Mouse (Mus musculus) left cerebral cortex, adult 11 months (tissue): Measurements from ENCODE around the gene Stac2.

Source experiments
- DNase-seq: peaks from one replicate; pipeline ENCODE4 v3.0.0; 2022; ENCODE audit warnings: low spot score

Stac2 gene

DNA sequence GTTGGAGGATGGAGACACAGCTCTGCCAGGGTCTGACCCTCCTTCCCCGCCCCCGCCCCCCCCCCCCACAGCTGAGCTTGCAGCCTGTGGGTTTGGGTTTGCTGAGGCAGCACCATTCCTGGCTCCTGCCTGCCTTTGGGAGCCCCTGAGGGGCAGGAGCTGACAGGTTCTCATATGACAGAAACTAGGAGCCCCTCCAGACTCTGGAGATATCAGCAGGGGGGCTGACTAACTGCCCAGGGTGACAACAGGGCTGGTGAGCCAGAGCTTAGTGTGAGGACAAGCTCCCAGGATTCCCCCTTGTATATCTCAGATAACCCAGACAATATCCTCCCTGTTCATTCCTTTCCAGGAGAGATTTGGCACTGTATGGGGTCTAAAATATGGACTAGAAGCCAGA, 2.3 kb downstream of the Stac2 start:
- DNase-seq: no peak

DNA sequence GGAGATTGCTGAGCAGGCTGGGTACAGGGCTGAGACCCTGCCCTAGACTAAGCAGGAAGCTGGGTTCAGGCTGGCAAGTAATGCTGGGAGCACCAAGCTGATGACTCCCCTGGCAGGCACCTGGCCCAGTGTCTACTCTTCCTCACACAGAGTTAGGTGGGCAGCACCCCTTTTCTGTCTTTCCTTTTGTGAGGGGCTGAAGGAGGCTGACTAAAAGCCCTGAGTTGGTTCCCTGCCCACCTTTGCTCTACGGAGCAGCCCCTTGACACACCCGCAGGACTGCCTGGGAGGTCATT, 2.8 kb downstream of the Stac2 start:
- no peak for DNase-seq

DNA sequence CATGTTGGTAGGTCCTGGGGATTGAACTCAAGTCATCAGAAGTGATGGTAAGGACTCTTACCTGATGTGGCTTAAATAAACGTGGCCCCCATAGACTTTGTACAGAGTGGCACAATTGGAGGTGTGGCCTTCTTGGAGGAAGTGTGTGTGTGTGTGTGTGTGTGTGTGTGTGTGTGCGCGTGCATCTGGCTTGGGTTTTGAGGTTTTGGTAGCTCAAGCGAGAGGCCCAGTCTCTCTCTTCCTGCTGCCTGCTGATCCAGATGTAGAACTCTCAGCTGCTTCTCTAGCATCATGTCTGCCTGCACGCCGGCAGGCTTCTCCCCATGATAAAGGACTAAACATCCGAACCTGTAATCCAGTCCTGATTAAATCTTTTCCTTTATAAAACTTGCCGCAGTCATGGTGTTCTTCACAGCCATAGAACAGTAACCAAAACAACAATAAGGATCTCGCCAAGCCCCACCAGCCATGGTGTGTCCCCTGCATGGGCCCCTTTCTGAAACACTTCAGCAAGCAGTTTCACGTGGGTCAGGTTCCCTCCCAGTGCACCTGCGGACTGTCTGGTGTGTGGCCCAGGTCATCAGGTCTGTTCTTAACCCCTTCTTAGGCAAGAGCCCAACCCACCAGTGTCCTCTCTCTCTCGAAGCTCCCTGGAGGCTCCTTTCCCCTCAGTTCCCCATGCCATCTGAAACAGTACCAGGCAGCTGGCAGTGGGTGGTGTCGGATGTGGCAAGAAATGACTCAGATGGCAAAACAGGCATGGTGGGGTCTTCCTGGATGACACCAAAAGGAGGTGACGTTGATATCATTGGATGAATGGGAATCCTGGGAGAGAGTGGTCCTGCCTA, 3.4 kb downstream of the Stac2 start:
- DNase-seq: no peak

DNA sequence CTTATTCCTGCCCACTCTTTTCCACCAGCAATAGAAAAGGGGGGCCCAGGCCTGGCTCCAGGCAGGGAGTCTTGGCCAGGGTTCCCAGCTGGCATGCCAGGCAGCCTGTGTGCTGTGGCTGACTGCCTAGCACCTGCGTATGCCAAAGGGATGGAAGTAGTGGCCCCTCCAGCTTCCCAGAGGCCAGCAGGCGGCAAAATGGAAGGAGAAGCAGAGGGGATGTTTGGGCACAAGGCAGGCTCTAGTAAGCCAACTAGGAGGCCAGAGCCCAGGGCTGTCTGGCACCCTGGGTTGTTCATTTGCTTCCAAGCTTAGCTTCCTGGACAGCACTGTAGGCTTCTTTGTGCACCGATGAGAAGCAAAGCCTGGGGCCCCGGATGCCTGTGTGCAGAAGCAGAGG, 5.5 kb downstream of the Stac2 start:
- no peak for DNase-seq

DNA sequence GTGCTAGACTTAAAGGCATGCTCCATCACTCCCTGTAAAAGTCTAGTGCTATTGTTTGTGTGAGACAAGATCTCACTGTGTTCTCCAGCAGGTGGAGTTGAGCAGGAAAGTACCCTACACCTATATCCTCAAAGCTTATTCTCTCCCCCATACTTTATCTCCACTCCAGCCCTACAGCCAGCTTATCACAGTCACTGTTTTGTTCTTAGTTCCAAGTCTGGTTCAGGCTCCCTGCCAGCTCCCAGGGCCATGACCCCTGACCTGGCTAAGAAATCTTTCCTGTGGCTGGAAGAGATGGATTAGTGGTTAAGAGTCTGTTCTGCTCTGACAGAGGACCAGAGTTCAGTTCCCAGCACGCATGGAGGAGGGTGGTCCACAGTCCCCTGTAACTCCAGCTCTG, 6.8 kb downstream of the Stac2 start:
- DNase-seq: no peak

DNA sequence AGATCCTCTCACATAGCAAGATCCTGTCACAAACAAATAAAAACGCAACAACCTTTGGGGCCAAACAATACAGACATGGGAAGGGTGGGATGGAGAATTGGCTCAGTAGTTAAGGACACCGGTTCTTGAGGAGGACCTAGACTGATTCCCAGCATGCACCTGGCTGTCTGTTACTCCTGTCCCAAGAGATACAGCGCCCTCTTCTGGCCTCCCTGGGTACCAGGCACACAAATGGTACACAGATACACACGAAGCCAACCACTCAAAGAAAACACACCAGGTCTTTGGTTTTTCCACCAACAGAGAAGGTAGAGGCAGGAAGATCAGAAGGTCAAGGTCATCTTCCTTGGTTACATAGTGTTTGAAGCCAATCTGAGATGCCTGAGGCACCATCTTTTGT, 7.7 kb downstream of the Stac2 start:
- DNase-seq: no peak

DNA sequence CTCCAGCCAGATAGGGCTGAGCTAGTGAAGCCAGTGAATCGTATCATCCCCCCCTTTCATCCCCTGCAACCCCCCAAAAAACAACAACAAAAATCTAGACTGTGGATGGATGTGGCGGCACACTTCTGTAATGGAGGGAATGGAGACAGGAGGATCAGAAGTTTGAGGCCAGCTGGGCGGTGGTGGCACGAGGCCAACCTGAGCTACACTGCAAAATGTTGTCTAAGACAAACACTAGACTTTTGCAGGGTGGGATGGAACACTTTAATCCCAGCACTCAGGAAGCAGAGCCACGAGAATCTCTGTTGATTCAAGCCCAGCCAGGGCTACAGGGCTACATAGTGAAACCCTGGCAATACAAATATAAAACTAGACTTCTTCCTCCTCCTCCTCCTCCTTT, 9.2 kb downstream of the Stac2 start:
- no peak for DNase-seq

DNA sequence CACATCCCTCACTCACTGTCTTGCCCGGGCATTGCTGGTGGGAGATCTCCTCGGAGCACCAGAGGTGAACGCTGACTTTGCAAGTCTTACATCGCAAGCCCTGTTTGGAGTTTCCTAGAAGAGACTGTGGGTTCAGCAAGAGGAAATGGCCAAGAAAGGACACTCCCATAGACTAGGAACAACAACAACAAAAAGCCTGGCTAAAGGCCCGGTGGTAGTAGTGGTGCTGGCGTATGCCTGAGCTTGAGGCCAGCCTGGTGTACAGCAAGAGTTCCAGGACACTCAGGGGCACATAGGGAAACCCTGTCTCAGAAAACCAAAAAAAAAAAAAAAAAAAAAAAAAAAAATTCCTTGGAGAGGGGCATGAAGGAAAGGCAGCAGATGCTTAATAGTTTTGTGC, 10.5 kb downstream of the Stac2 start:
- DNase-seq: no peak

DNA sequence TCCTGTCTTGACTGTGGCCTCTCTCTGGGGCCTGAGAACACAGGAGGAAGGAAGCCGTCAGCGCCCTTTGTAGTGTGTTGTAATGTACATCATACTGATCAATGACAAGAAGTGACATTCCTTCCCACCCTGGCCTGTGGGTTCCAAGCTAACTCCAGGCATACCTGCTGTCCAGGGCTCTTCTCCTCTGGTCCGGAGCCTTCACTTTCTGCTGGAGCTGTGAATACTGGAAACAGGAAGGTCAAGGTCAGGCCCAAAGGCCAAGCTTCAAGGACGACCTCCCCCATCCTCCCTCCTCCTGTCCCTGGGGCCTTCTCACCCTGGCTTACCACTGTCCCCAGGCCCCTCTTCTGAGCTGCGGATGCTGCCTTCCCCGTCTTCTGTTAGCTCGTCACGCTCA, 12.3 kb downstream of the Stac2 start:
- DNase-seq: no peak

DNA sequence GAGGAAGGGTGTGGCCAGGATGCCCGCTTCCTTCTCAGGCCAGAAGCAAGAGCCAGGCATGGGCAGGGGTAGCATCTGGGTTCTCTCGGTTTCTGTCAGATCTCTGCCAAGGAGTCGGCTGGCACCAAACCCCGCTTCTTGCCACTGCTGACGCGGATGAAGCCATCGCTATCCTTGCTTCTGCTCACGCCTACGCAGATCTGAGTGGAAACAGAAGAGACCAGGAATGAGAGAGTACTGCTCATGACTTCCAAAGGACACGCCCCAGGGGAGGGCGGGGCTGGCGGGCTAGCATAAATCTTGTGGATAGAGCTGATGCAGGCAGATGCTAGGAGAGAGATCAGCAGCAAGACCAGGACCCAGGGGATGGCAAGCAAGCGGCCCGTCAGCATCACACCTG, 15.4 kb downstream of the Stac2 start:
- no peak for DNase-seq

DNA sequence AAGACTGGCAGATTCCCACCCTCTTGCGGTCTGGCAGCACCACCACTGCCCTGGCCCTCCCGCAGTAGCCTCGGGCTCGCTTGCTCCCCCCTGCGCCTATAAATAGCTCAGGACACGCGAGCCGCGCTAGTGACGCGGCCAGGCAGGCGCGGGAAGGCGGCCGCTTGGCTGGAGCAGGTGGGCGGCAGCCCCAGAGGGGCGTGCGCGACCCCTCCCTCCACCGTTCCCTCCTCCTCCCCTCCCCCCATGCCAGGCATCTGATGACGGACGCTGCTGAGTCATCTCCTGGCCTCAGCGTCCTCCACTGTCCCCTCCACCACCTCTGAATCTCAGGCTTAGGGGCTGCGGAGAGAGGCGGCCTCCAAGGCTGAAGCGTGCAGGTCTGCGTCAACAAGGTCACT, 17.3 kb downstream of the Stac2 start:
- DNase-seq: no peak

DNA sequence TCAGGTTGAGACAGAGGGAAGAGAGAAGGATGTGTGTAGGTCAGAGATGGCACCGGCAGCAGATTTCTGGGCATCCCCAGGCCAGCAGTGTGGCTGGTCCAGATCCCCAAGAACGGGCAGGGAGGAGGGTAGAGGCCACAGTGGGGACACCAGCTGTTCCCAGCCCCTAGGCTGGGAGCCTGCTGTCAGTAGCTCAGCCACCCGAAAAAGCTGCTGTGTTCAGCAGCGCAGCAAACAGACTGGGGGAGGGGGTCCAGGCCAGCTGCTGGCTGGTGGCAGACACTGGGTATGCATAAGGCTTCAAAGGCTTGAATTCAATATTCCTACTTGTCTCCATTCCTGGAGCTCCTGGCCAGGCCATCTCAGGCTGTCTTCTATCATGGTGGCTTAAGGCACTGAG, 18.4 kb downstream of the Stac2 start:
- DNase-seq: no peak

DNA sequence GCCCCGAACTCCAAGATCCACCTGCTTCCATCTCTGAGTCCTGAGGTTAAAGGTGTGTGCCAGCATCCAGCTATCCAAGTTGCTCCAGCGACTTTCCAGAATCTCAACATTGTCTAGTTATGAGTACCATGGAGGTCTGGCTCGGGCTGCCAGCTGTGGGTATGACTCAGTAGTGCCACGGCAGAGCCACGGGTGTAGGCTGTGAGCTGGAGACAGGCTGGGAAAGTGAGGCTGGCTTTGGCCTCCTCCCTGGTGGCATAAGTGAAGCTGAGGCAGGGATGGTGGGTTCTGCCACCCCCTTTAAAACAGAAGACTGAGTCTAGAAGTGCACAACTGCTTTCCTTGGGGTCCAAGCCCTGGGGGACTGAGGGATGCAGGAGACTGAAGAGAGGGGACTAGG, 19.2 kb downstream of the Stac2 start:
- no peak for DNase-seq

DNA sequence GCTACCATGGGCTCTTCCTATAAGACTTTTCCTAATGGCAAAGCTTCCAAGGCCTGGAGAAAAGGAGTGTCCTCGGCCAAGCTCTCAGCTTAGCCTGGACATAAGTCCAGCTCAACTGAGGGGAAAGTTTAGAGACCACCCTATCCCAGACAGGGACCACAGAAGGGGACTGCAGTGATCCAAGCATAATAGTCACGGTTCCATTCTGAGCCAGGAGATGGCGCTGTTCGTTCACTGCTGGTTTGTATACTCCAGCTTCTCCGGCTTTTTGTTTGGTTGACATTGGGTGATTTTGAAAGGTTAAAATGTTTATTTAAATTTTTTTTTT, 21.9 kb downstream of the Stac2 start:
- DNase-seq: no peak

DNA sequence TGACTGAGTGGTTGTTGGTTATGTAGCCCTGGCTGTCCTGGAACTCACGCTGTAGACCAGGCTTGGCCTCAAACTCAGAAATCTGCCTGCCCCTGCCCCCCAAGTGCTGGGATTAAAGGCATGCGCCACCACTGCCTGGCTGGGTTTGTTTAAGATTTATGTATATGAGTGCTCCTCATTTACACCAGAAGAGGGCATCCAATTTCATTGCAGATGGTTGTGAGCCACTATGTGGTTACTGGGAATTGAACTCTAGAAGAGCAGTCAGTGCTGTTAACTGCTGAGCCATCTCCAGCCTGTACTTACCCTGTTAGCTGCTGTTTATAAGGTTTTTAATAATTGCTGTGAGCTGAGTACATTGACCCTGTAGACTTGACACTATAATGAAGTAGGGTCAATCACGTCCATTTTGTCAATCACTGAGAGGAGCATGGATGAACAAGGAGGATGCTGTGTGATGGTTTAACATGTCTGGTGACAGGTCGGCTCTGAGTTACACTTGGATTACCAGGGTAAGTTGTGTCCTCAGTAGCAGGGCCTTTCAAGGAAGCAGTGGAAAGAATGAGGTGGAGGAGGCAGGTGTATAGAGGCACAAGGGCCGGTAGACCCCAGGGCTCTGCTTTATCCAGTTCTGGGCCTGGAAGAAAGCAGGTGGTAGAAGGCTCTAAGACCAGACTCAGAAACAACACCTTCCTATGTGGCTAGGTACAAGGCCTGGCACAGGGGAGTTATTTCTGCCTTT, 22.4 kb downstream of the Stac2 start:
- no peak for DNase-seq

DNA sequence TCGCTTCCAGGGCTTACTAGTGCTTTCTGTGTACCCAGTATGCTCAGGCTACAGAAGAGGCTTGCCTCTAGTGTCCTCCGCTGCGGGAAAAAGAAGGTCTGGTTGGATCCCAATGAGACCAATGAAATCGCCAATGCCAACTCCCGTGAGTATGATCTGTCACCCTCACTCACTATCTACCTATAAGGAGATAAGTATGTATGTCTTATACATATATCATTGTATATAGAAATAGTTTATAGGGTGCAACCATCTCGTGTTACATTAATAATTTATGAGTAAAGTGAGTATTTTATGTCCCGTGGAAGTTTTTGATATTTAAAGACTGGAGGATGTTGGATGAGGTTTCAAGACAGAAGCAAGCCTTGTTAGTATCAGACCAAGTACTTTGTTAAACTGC, 25.5 kb downstream of the Stac2 start:
- no peak for DNase-seq

DNA sequence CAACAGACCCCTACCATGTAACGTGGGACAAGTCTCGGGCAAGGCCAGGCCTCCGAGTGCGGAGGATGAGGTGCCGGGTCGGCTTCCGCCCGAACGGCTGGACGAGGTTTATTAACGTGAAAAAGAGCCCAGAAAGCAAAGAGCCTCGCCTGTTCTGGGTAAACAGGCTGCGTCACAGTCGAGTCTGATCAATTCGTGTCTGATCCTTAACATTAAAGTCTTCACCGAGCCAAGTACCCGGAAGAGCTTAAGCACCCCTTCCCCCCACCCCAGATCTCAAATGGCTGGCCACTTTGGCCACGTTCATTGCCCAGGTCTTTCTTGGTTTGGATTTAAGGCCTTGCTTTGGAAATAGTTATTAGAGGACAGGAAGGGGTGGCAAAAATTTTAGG, 26.0 kb downstream of the Stac2 start:
- DNase-seq: no peak

DNA sequence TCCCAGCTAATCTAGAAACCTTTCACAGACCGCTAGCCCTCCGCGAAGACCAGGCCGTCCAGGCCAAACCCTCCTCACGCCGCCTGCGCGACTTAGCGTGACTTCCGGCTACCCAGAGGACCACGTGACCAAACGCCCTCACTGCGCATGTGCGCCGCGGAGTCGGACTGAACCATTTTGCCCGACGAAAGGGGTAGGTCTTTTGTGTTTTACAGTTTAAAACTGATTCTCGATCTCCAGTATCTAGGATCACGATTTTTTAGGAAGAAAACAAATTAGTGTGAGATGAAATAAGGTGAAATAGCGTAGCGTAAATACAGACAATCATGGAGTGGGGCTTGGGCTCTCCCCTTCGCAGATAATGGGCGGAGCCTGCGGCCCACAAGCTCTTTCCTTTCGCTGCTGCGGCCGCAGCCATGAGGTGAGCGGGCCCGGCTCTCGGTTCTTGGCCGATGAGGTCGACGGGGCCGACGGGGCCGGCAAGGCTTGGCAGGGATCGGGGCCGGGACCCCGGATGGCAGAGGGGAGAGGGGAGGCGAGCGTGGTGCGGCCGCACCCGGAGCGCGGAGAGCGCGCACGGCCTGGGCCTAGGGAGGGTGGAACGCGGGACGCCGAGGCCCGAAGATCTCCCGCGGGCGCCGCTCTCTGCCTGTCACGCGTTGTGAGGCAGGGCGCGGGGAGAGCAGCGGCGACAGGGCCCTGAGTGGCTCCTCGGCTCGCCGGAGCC, 26.5 kb downstream of the Stac2 start, which contains the start of gene Rpl19:
Rpl19 (plus strand) TSS at position 141 of the 727 bp plus-strand sequence.
- peak; percentile 88 for DNase-seq

DNA sequence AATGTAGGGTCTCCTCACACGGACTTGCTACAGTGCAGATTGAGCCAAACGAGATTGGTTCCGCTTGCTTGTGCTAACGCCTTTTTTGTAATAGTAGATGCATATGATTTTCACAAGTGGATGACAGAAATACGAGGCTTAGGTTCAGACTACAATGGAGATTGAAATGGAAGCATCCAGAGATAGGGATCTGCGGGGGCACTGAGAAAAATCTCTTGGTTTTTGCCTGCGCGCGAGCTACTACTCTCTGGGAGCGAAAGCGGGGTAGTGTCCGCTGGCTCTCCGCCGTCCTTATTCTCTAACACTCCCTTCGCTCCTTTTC, 27.1 kb downstream of the Stac2 start:
- no peak for DNase-seq

DNA sequence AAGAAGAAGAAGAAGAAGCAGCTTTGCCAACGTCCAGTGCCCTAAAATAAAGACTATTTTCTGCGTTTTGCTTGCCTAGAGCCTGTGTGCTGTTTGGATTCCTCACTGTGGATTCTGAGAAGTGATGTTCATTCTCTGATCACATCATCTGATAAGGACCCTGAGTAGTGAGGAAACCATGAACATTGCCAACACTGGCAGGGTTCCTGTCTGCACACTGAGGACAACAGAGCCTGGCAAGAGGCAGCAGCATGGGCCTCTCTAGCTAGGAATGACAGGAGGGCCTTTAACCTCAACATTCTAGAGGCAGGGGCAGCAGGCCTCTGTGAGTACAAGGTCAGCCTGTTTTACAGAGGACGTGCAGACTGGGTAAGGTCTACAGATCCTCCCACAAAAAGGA, 28.7 kb downstream of the Stac2 start:
- no peak for DNase-seq

DNA sequence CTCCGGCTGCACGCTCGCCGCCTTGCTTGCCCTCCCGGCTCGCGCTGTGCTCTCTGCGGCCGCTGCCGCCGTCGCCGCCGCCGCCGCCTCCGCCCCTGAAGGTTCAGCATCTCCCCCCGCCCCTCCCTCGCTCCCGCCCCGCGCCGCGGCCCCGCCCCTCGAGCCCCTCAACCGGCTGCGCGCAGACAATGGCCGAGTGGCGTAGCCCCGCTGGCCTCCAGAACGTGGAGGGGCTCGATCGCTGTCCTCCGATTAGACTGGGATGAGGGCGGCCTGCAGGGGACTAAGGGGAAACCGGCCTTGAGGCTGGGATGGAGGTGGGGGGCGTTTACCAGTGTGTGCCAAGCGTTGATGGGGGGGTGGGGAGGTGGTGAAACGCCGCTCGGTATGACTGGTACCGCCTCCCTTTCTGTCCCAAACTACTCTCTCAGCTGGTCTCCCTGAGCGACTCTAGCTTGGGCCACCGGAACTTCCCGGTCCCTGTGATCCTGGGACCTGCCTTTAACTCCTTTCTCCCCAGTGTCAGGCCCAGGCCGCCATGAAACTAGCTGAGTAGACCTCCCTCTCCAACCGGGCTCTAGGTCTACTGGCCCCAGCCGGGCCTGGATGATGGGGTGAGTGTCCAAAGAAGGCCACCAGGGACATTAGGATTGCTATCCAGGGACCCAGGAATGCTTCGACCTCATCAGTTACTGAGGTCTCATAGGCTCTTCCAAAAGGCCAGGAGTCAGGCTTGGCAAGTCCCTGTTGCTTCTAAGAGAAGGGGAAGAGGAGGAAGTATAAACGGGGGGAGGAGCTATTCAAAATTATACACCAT, 30.5 kb downstream of the Stac2 start, which contains the start of gene Cacnb1:
Cacnb1 (minus strand) TSS at position 480 of the 817 bp plus-strand sequence.
- no peak for DNase-seq

DNA sequence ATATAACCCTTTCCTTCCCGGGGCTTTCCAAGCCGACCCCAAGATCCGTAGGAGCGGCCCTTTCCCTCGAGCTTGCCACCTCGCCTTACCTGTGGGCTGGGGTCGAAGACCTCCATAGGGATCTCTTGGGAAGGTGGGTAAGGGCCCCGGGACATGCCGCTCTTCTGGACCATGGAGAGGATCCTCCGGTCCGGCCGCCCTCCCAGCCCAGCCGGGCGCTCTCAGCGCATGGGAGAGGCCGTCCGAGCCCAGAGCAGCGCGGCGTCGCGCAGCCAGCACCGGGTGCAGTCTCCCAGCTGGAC, 31.1 kb downstream of the Stac2 start:
- no peak for DNase-seq
